Mouse (Mus musculus): ENCODE results near the gene Efhc1. TPM values are rescaled to one million over a fixed set of nuclear protein-coding genes. Genes with fewer than 3 reads are reported as not detected.

Efhc1 gene
- total and polyA plus RNA-seq, 3 experiments: not detected

- H3K9ac ChIP-seq (ENCODE audit: control insufficient read depth, low read depth, low read length, poor library complexity, severe bottlenecking): peak overlapping the region; percentile 53
- H3K4me1 ChIP-seq (ENCODE audit: control insufficient read depth in 1 of 2, insufficient read depth in 2 of 2, low read length in 2 of 2): peaks cover 21 to 34% of the 10 kb centered on the region in 2 experiments
- peak overlapping the region; percentile 32 to 35 for H3K4me3 ChIP-seq (ENCODE audit: control insufficient read depth in 1 of 2, insufficient read depth in 1 of 2, low read depth in 2 of 2, low read length in 2 of 2)
- H3K9me3 ChIP-seq (replicated peaks; ENCODE audit: insufficient read depth, low read length): no peaks in the 10 kb centered on the region
- TF ChIP-seq MXI1 (IDR thresholded peaks at IDR 0.05; ENCODE audit: low read depth, low read length): 0 out of 2 replicates have a peak, but pooled peaks have one; percentile 21
- no peak for TF ChIP-seq CTCF (IDR thresholded peaks at IDR 0.05 in 2 of 3, conservative IDR thresholded peaks at IDR 0.05 in 1 of 3; ENCODE audit: control insufficient read depth in 1 of 3, insufficient read depth in 1 of 3, low read depth in 2 of 3, low read length in 3 of 3, poor library complexity in 1 of 3, severe bottlenecking in 1 of 3)
- TF ChIP-seq KAT2A (conservative IDR thresholded peaks at IDR 0.05; ENCODE audit: low read depth, low read length): no peak
- no peak for TF ChIP-seq MYC (IDR thresholded peaks at IDR 0.05; ENCODE audit: low read depth, low read length)
- peak; percentile 5 to 58; a peak in 1 of 4 replicates for TF ChIP-seq EP300 (IDR thresholded peaks at IDR 0.05; ENCODE audit: low read depth in 1 of 2, low read length in 2 of 2)
- peak; percentile 57; the same call in 1 of the 2 replicates for TF ChIP-seq USF1 (IDR thresholded peaks at IDR 0.05; ENCODE audit: low read depth, low read length)
- TF ChIP-seq ZKSCAN1 (IDR thresholded peaks at IDR 0.05; ENCODE audit: low read depth, low read length): no peak
- no peak for TF ChIP-seq POLR2AphosphoS5 (IDR thresholded peaks at IDR 0.05; ENCODE audit: borderline replicate concordance, low read depth, low read length)
- no peak for TF ChIP-seq UBTF (IDR thresholded peaks at IDR 0.05; ENCODE audit: borderline replicate concordance, insufficient read depth, low read depth, low read length)
- no peak for TF ChIP-seq MEF2A (IDR thresholded peaks at IDR 0.05; ENCODE audit: extremely low read depth, insufficient replicate concordance, low read depth, low read length, poor library complexity, severe bottlenecking)
- no peak for TF ChIP-seq CHD1 (IDR thresholded peaks at IDR 0.05; ENCODE audit: low read depth, low read length)
- TF ChIP-seq MAZ (IDR thresholded peaks at IDR 0.05; ENCODE audit: low read depth, low read length): no peak
- TF ChIP-seq ZMIZ1 (IDR thresholded peaks at IDR 0.05; ENCODE audit: low read depth, low read length): no peak
- peak; percentile 92 for TF ChIP-seq BHLHE40 (IDR thresholded peaks at IDR 0.05; ENCODE audit: borderline replicate concordance, low read depth, low read length)
- TF ChIP-seq TCF12 (IDR thresholded peaks at IDR 0.05; ENCODE audit: low read depth, low read length): no peak; the same call in 1 of the 2 replicates
- no peak for TF ChIP-seq JUND (IDR thresholded peaks at IDR 0.05; ENCODE audit: low read depth, low read length)
- TF ChIP-seq HCFC1 (IDR thresholded peaks at IDR 0.05; ENCODE audit: low read depth, low read length): 0 out of 2 replicates have a peak, but pooled peaks have one; percentile 8
- no peak for TF ChIP-seq TAL1 (IDR thresholded peaks at IDR 0.05; ENCODE audit: low read length)
- no peak for TF ChIP-seq POLR2A (IDR thresholded peaks at IDR 0.05; ENCODE audit: control insufficient read depth in 1 of 2, insufficient read depth in 1 of 2, low read depth in 1 of 2, low read length in 2 of 2, poor library complexity in 1 of 2)
- no peak for TF ChIP-seq NELFE (IDR thresholded peaks at IDR 0.05; ENCODE audit: low read depth, low read length)
- TF ChIP-seq MYB (IDR thresholded peaks at IDR 0.05; ENCODE audit: low read depth, low read length): no peak
- no peak for TF ChIP-seq POLR2AphosphoS2 (IDR thresholded peaks at IDR 0.05; ENCODE audit: low read length)
- TF ChIP-seq ELF1 (IDR thresholded peaks at IDR 0.05; ENCODE audit: low read depth, low read length): no peak
- TF ChIP-seq SMC3 (IDR thresholded peaks at IDR 0.05; ENCODE audit: low read depth, low read length): no peak
- peak; percentile 24; the same call in 1 of the 2 replicates for TF ChIP-seq NRF1 (IDR thresholded peaks at IDR 0.05; ENCODE audit: insufficient read depth, low read depth, low read length, poor library complexity, severe bottlenecking)
- 0 out of 2 replicates have a peak, but pooled peaks have one; percentile 35 for TF ChIP-seq TBP (IDR thresholded peaks at IDR 0.05; ENCODE audit: low read depth, low read length)
- TF ChIP-seq SIN3A (IDR thresholded peaks at IDR 0.05; ENCODE audit: low read length): peak; percentile 68; the same call in 1 of the 2 replicates
- no peak for TF ChIP-seq RAD21 (IDR thresholded peaks at IDR 0.05; ENCODE audit: low read depth, low read length)
- no peak for TF ChIP-seq CHD2 (IDR thresholded peaks at IDR 0.05; ENCODE audit: low read length)
- TF ChIP-seq MAFK (IDR thresholded peaks at IDR 0.05; ENCODE audit: borderline replicate concordance, low read depth, low read length): no peak
- TF ChIP-seq ETS1 (IDR thresholded peaks at IDR 0.05; ENCODE audit: low read depth, low read length): peak; percentile 74
- TF ChIP-seq GATA1 (IDR thresholded peaks at IDR 0.05; ENCODE audit: low read depth, low read length): no peak; the same call in 1 of the 2 replicates
- no peak for TF ChIP-seq GABPA (IDR thresholded peaks at IDR 0.05; ENCODE audit: low read depth, low read length)
- H3K27me3 ChIP-seq (ENCODE audit: control insufficient read depth in 1 of 2, insufficient read depth in 2 of 2, low read length in 2 of 2): no peaks in the 10 kb centered on the region
- H3K36me3 ChIP-seq (ENCODE audit: control insufficient read depth in 1 of 2, insufficient read depth in 2 of 2, low read length in 2 of 2): peaks cover 0 to 34% of the 10 kb centered on the region in 2 experiments; a peak in 2 of 4 replicates
- peak overlapping the region; percentile 86 for H3K27ac ChIP-seq (ENCODE audit: control insufficient read depth, low read depth, low read length)
- H3K79me2 ChIP-seq (ENCODE audit: control insufficient read depth, insufficient read depth, low read length, poor library complexity): no peaks in the 10 kb centered on the region
- peak; percentile 82 for DNase-seq (ENCODE audit: low read depth, low spot score)
These were observed 25.5 kb upstream of the Efhc1 start for GRCm38 (mm10) chr1:20925926-20926325.
